Mouse (Mus musculus) bone marrow, adult 2 months (tissue): ENCODE measurements around the gene AA986860.

Experiments
- CTCF ChIP-seq: fragments of 200-500 bp; IDR thresholded peaks from 2 replicates; pipeline ENCODE4 v1.5.1; 2011; ENCODE audit warnings: low read length, control low read depth; ENCODE audit not compliant: control insufficient read depth, insufficient read depth
- POLR2A ChIP-seq: fragments of 200-500 bp; IDR thresholded peaks from 2 replicates; pipeline ENCODE4 v1.6.1; 2011; ENCODE audit warnings: low read depth, mild to moderate bottlenecking, control low read depth, low read length, borderline replicate concordance; ENCODE audit not compliant: control insufficient read depth

GRCm38 (mm10) chr1:130743775-130744174 is 12.0 kb downstream of the AA986860 start:
- TF ChIP-seq CTCF, result no peak
- TF ChIP-seq POLR2A, result no peak
